Mouse (Mus musculus) cerebellum, adult 2 months (tissue): ENCODE measurements at regions not wholly inside any gene's neighbourhood (a gene's known extent, or its start where the extent isn't known, plus 50 kb on each side); places are given as distances from the start of the nearest gene placed in this dataset.

Experiments used
- DNase-seq, 2 experiments: peaks; one replicate each; pipeline ENCODE4 v3.0.0; 2021
- H3K27ac ChIP-seq: fragments of 200-500 bp; 2 replicates; pipeline ENCODE4 v1.5.1; 2012; ENCODE audit warnings: low read length, control low read depth, inconsistent platforms; ENCODE audit not compliant: insufficient read depth
- H3K27me3 ChIP-seq: fragments of 200-500 bp; 2 replicates; pipeline ENCODE4 v1.6.1; 2012; ENCODE audit warnings: inconsistent platforms, mild to moderate bottlenecking, low read length, moderate library complexity; ENCODE audit not compliant: control insufficient read depth, insufficient read depth
- H3K4me1 ChIP-seq: fragments of 200-500 bp; 2 replicates; pipeline ENCODE4 v1.6.1; 2011; ENCODE audit warnings: low read length; ENCODE audit not compliant: control insufficient read depth, insufficient read depth
- H3K4me3 ChIP-seq: fragments of 200-500 bp; replicated peaks from 2 replicates; pipeline ENCODE3; 2011; ENCODE audit warnings: mild to moderate bottlenecking, low read depth, low read length, control low read depth; ENCODE audit not compliant: insufficient read depth
- CTCF ChIP-seq: fragments of 200-500 bp; IDR thresholded peaks from 2 replicates; pipeline ENCODE4 v1.5.1; 2011; ENCODE audit warnings: low read depth, mild to moderate bottlenecking, control low read depth, low read length, moderate library complexity, borderline replicate concordance; ENCODE audit not compliant: insufficient read depth
- POLR2A ChIP-seq: fragments of 200-500 bp; IDR thresholded peaks from 2 replicates; pipeline ENCODE4 v1.6.1; 2011; ENCODE audit warnings: low read length, control low read depth, borderline replicate concordance; ENCODE audit not compliant: insufficient read depth
- WGBS: fragments of 180-500 bp; shearing (Covaris S2); methylation state at CpG from one replicate; pipeline ENCODE4 v1.1.7; 2018; 5-methylcytosine and 5-hydroxymethylcytosine counted together

- TF ChIP-seq CTCF (no peak), POLR2A (no peak)
- Histone ChIP-seq H3K4me1 (no peaks in the 10 kb centered on the region), H3K4me3 (no peak overlapping the region), H3K27me3 (no peaks in the 10 kb centered on the region), H3K27ac (no peak overlapping the region)
- no peak for DNase-seq
- 83% methylated on average over 5 of the region's 5 CpGs for WGBS
Measured at GRCm38 (mm10) chrX:167130601-167131000, 78.5 kb downstream of the Tmsb4x start.

DNA sequence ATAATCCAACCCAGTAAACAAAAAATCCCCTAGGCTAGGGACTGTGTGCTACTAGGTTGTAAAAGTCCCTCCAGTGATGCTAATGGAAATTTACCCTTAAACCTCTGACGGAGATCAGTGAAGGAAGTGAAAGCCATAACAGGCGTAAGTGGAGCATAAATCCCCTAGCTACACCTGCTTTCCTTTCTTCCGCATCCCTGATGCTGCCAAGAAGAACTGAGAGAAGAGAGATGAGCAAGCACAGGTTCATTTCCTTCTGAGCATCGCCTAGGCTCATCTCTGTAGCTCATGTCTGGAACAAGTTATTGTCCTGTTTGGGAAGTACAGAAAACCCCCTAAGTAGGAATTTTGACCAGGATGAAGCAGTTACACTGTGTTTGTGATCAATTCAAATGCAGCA lies 89.8 kb downstream of the Tmsb4x start:
- no peak for DNase-seq
- TF ChIP-seq POLR2A (no peak), CTCF (no peak)
- no peaks in the 10 kb centered on the region for H3K4me1 ChIP-seq
- no peaks in the 10 kb centered on the region for H3K27me3 ChIP-seq
- no peak overlapping the region for H3K4me3 ChIP-seq
- no peak overlapping the region for H3K27ac ChIP-seq
- WGBS, result 95% methylated on average over 4 of the region's 4 CpGs

- Histone ChIP-seq H3K27ac (no peak overlapping the region), H3K4me1 (no peaks in the 10 kb centered on the region), H3K27me3 (no peaks in the 10 kb centered on the region), H3K4me3 (no peak overlapping the region)
- TF ChIP-seq POLR2A (no peak), CTCF (no peak)
- no peak for DNase-seq
- WGBS, result 87% methylated on average over 1 of the region's 1 CpGs
Measured at GRCm38 (mm10) chrX:167115096-167115495, 94.0 kb downstream of the Tmsb4x start.

DNA sequence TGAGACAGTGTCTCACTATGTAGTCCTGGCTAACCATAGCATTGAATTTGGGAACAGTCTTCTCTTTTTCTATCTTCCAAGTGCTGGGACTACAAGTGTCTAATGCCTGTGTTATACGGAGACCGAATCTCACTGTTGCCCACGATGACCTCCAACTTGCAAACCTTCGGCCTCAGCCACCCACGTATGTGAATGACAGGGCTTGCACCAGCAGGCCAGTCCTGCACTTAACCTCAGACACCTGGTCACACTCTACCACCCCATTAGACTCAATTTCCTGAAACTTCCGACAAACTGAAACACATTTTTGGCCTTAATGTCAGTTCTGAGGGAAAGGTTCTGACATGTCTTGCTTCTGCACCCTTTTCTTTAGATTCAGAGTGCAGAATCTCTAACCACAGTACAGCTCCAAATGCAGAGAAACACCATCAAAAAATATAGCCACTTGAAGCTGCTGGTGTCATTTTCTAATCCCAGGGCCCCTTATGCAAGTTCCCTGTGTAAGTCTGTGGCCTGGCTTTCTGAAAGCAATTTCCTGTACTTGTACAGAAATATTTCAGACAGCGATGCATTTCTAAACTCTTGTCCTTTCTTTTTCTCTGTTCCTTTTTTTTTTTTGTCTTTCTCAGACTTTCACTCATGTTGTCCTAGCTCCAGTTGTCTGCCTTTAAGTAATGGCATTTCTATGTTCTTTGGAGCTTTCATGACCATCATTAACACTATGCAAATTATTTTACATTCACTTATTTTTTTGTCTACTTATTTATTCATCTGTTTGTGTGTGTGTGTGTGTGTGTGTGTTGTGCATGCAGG lies 97.8 kb downstream of the Tmsb4x start:
- no peaks in the 10 kb centered on the region for H3K4me1 ChIP-seq
- WGBS, result 88% methylated on average over 7 of the region's 7 CpGs
- H3K27ac ChIP-seq, result no peak overlapping the region
- no peak for TF ChIP-seq POLR2A
- no peak for TF ChIP-seq CTCF
- DNase-seq, result no peak
- no peaks in the 10 kb centered on the region for H3K27me3 ChIP-seq
- H3K4me3 ChIP-seq, result no peak overlapping the region

DNA sequence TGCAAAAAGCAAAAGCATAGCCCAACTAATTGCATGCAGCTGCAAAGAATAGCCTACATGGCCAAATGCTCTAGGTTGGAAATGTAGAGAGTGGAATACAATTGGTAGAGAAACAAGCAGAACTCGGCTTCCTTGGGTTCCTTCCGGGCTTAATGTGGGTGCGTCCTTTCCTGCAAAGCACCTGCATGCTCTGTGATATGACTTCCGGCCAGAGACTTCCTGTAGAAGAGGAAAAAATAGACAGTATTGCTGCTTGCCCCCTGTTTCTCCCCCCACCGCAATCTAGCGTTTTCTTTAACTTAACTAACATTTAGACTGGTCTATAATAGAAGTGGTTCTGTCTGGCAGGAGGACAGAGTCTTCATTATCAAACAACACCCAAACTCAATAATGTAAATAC lies 100.8 kb downstream of the Tmsb4x start:
- H3K4me3 ChIP-seq, result no peak overlapping the region
- H3K27ac ChIP-seq, result no peak overlapping the region
- no peak for TF ChIP-seq POLR2A
- no peak for TF ChIP-seq CTCF
- DNase-seq, result no peak
- 91% methylated on average over 6 of the region's 6 CpGs for WGBS
- no peaks in the 10 kb centered on the region for H3K4me1 ChIP-seq
- H3K27me3 ChIP-seq, result no peaks in the 10 kb centered on the region

- Histone ChIP-seq H3K27ac (no peak overlapping the region), H3K4me3 (no peak overlapping the region), H3K27me3 (no peaks in the 10 kb centered on the region), H3K4me1 (no peaks in the 10 kb centered on the region)
- TF ChIP-seq POLR2A (no peak), CTCF (no peak)
- WGBS, result 86% methylated on average over 4 of the region's 4 CpGs
- DNase-seq, result no peak
Measured at GRCm38 (mm10) chrX:167107469-167107868, 101.6 kb downstream of the Tmsb4x start.

DNA sequence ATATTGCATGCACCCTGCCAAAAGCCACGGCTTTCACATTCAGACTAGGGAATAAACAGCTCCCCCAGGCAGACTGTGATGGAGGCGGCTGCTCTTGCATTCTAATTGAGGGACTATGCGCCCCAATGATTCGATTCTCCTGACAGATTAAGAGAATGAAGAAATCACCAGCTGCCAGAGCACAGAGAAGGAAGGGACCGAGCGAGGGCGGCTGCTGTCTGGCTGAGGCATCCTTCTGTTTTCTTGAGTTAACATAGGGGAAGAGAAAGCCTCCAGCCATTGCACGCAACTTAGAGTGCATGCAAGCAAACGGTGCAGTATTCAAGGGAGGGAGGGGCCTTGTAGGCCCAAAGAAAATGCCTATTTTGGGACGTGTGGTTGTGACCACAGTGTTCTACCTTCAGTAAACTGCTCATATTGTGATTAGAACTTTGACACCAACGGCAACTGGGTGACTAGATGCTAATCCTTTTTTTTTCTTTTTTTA lies 103.1 kb downstream of the Tmsb4x start:
- TF ChIP-seq CTCF (no peak), POLR2A (no peak)
- Histone ChIP-seq H3K27me3 (no peaks in the 10 kb centered on the region), H3K27ac (no peak overlapping the region)

GRCm38 (mm10) chrX:167105354-167105753 lies 103.8 kb downstream of the Tmsb4x start:
- no peaks in the 10 kb centered on the region for H3K4me1 ChIP-seq
- H3K27ac ChIP-seq, result no peak overlapping the region
- H3K4me3 ChIP-seq, result no peak overlapping the region
- H3K27me3 ChIP-seq, result no peaks in the 10 kb centered on the region
- WGBS, result 87% methylated on average over 4 of the region's 4 CpGs
- TF ChIP-seq POLR2A, result no peak
- no peak for TF ChIP-seq CTCF
- no peak for DNase-seq

More for the DNA sequence above, 103.1 kb downstream of the Tmsb4x start:
- no peak for DNase-seq
- Histone ChIP-seq H3K4me3 (no peak overlapping the region), H3K4me1 (no peaks in the 10 kb centered on the region)
- WGBS, result 28% methylated on average over 11 of the region's 11 CpGs
